Mouse (Mus musculus) heart, embryonic 11.5 days (tissue): Measurements from ENCODE around the gene Txnrd3. TPM values are rescaled to one million over a fixed set of nuclear protein-coding genes. Genes with fewer than 3 reads are reported as not detected.

Source experiments
- ATAC-seq: fragments of 200-750 bp; cut with Nextera tagmentation; replicated peaks from 2 replicates; pipeline ENCODE4 v1.8.0; 2017; ENCODE audit warnings: moderate library complexity; ENCODE audit not compliant: insufficient number of reproducible peaks, low FRiP score, low TSS enrichment
- H3K27ac ChIP-seq: fragments of 300-500 bp; sonication (generic); 2 replicates; pipeline ENCODE4 v1.5.1; 2014; ENCODE audit warnings: mild to moderate bottlenecking, low read depth, low read length
- H3K27me3 ChIP-seq: fragments of 300-500 bp; sonication (generic); 2 replicates; pipeline ENCODE4 v1.6.1; 2014; ENCODE audit warnings: mild to moderate bottlenecking, low read length, mixed read lengths; ENCODE audit not compliant: control insufficient read depth, insufficient read depth
- H3K36me3 ChIP-seq: fragments of 300-500 bp; sonication (generic); 2 replicates; pipeline ENCODE4 v1.6.1; 2014; ENCODE audit warnings: mild to moderate bottlenecking, low read length, moderate library complexity, mixed read lengths; ENCODE audit not compliant: control insufficient read depth, insufficient read depth
- H3K4me1 ChIP-seq: fragments of 300-500 bp; sonication (generic); 2 replicates; pipeline ENCODE4 v1.6.1; 2014; ENCODE audit warnings: low read length; ENCODE audit not compliant: control insufficient read depth, insufficient read depth
- H3K4me2 ChIP-seq: fragments of 300-500 bp; sonication (generic); 2 replicates; pipeline ENCODE4 v1.6.1; 2014; ENCODE audit warnings: mild to moderate bottlenecking, moderate library complexity
- H3K4me3 ChIP-seq: fragments of 300-500 bp; sonication (generic); 2 replicates; pipeline ENCODE4 v1.5.1; 2014; ENCODE audit warnings: low read depth, low read length
- H3K9ac ChIP-seq: fragments of 300-500 bp; sonication (generic); 2 replicates; pipeline ENCODE4 v1.6.1; 2014; ENCODE audit warnings: mild to moderate bottlenecking, low read depth, low read length, moderate library complexity
- H3K9me3 ChIP-seq: fragments of 300-500 bp; sonication (generic); replicated peaks from 2 replicates; pipeline ENCODE4 v1.6.1; 2016; ENCODE audit warnings: low read length; ENCODE audit not compliant: control insufficient read depth
- WGBS: fragments of 180-500 bp; shearing (Covaris S2); extraction: QIAGEN DNeasy Blood & Tissue Kit; methylation state at CpG from one replicate; pipeline ENCODE4 v1.1.7; 2014; ENCODE audit not compliant: insufficient replicate concordance; 5-methylcytosine and 5-hydroxymethylcytosine counted together
- polyA plus RNA-seq: library from polyadenylated mRNA; unstranded; fragments of >200 nt; fragmentation: Nextera tagmentation; extraction: Ambion mirVana; gene quantifications from 2 replicates; pipeline ENCODE4 v1.2.1, GENCODE M21; 2014

Txnrd3 gene
- 8.7 and 10.4 TPM in 2 replicates for polyA plus RNA-seq

DNA sequence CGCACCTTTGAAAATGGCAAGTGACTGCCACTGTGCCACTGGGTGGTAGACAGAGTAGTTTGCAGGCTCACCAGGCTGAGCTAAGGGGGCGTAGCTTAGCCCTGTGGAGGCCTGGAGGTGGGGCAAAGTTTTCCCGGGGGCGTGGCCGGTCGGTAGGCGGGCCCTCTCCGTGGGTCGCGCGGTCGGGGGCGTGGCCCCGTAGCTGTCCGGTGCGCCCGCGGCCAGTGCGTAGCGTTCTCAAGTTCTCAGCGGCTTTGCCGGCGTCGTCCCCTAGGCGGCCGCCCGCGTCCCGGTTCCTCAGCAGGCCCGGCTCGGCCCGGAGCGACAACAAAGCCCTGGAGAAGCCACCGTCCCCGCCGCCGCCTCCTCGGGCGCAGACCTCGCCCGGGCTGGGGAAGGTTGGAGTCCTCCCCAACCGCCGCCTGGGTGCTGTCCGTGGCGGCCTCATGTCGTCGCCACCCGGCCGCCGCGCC, at the start of gene Txnrd3:
TSS of gene Txnrd3 (plus strand) at position 191 of the 473 bp plus-strand sequence.
- H3K4me1 ChIP-seq, result no peaks in the 10 kb centered on the region
- no peaks in the 10 kb centered on the region for H3K36me3 ChIP-seq
- H3K4me2 ChIP-seq, result peak within 1 kb of the TSS; percentile 92
- under 1% methylated on average over 43 of the region's 51 CpGs for WGBS
- ATAC-seq, result peak; percentile 90
- H3K27ac ChIP-seq, result peak within 1 kb of the TSS; percentile 89
- peak within 1 kb of the TSS; percentile 70 for H3K4me3 ChIP-seq
- H3K9me3 ChIP-seq, result no peaks in the 10 kb centered on the region
- H3K27me3 ChIP-seq, result no peaks in the 10 kb centered on the region
- peak within 1 kb of the TSS; percentile 72 for H3K9ac ChIP-seq

DNA sequence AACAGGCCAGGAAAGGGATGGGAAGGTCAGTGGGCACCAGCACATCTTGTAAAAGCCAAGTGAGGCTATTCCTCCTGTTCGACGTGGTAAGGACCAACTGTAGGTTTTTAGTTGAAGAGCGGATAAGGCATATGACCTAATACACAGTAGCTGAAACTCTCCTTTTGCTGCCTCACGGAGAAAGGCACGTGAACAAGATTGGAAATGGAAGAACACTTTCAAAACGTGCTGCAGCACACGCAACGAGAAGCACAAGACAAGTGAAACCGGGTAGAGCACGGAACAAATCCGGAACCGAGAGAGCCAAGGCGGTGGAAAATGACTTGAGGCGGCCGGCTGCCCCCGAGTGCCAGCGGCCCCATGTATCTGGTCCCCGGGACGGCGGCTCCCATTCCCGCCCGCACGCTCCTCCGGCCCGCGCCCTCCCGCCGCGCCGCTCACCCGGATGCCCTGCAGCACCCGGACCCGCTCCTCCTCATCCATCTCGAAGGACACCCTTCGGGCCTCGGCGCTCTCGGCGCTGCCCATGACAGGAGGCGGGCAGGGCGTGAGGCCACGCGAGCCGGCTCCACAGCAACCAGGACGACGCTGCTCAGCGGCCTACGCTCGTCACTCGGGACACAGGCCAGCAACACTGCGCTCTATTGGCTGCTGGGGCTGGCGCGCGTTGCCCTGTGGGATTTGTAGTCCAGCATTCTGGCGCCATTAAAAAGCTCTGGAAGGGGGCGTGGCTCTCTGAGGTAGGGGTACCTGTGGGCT, 48.6 kb upstream of the Txnrd3 start, which contains the start of gene Chchd6:
TSS of gene Chchd6 (minus strand) at position 635 of the 759 bp plus-strand sequence.
- Histone ChIP-seq H3K4me2 (peak within 1 kb of the TSS; percentile 81), H3K36me3 (no peaks in the 10 kb centered on the region), H3K4me3 (peak within 1 kb of the TSS; percentile 63), H3K27ac (no peak within 1 kb of the TSS), H3K27me3 (no peaks in the 10 kb centered on the region), H3K4me1 (peaks cover 4% of the 10 kb centered on the region; the same call in 1 of the 2 replicates), H3K9ac (peak within 1 kb of the TSS; percentile 71), H3K9me3 (0 out of 2 replicates have a peak, but pooled peaks cover 3% of the 10 kb centered on the region)
- WGBS, result under 1% methylated on average over 56 of the region's 56 CpGs
- ATAC-seq, result peak; percentile 100

DNA sequence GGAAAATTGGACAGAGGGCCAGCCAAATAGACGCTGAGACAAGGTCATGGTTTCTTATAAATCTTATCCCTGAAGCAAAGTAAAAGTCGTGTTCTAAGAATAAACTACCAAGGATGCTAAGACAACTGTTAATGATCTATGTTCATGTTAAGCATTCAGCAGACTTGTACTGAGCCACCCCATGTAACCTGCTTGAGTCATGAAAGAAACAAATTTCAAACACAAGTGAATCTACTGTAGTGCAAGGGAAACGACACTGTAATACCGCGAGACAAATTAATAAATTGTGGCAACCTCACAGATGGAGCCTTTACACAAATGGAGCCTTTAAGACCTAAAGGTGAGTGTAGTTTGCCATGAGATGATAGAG, 48.0 kb upstream of the Txnrd3 start:
- peaks cover 4% of the 10 kb centered on the region; the same call in 1 of the 2 replicates for H3K4me1 ChIP-seq
- H3K4me3 ChIP-seq, result no peak overlapping the region
- H3K27ac ChIP-seq, result no peak overlapping the region
- H3K4me2 ChIP-seq, result peak overlapping the region; percentile 81
- no peaks in the 10 kb centered on the region for H3K36me3 ChIP-seq
- 26% methylated on average over 5 of the region's 5 CpGs for WGBS
- no peak for ATAC-seq
- H3K27me3 ChIP-seq, result no peaks in the 10 kb centered on the region
- no peak overlapping the region for H3K9ac ChIP-seq
- 0 out of 2 replicates have a peak, but pooled peaks cover 3% of the 10 kb centered on the region for H3K9me3 ChIP-seq

DNA sequence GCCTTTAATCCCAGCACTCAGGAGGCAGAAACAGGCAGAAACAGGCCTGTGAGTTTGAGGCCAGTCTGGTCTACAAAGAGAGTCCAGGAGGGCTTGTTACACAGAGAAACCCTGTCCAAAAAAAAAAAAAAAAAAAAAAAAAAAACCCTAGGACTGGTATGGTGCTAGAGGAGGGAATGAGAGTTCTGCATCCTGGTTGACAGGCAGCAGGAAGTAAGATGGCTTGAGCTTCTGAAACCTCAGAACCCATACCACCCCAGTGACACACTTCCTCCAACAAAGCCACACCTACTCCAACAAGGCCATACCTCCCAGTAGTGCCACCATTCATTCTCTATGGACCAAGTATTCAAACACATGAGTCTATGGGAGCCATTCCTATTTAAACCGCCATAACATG, 47.3 kb upstream of the Txnrd3 start:
- Histone ChIP-seq H3K4me1 (peaks cover 4% of the 10 kb centered on the region; the same call in 1 of the 2 replicates), H3K36me3 (no peaks in the 10 kb centered on the region), H3K9ac (no peak overlapping the region), H3K4me3 (no peak overlapping the region), H3K27ac (no peak overlapping the region), H3K4me2 (no peak overlapping the region), H3K9me3 (0 out of 2 replicates have a peak, but pooled peaks cover 3% of the 10 kb centered on the region), H3K27me3 (no peaks in the 10 kb centered on the region)
- ATAC-seq, result no peak
- WGBS, result 82% methylated on average over 1 of the region's 1 CpGs

DNA sequence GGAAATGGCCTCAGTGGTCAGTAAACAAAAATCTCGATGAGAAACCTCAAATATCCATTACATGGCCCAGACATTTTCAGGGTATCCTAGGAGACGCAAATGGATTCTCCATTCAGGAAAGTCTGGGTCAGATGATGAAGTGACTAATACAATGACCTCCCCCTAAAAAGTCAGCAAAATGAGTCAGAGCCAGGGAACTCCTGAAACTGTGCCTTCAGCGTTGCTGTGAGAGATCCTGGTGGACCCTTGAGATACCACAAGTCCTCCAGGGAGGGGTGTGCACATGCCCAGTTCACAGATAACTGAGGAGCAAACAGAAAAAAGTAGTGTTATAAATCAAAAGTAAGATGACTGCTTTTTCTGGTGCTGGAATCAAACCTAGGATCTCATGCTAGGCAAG, 37.7 kb upstream of the Txnrd3 start:
- 66% methylated on average over 3 of the region's 3 CpGs for WGBS
- no peak overlapping the region for H3K9ac ChIP-seq
- no peaks in the 10 kb centered on the region for H3K9me3 ChIP-seq
- no peak for ATAC-seq
- no peak overlapping the region for H3K4me3 ChIP-seq
- H3K36me3 ChIP-seq, result no peaks in the 10 kb centered on the region
- no peaks in the 10 kb centered on the region for H3K4me1 ChIP-seq
- no peak overlapping the region for H3K4me2 ChIP-seq
- H3K27ac ChIP-seq, result no peak overlapping the region
- no peaks in the 10 kb centered on the region for H3K27me3 ChIP-seq

DNA sequence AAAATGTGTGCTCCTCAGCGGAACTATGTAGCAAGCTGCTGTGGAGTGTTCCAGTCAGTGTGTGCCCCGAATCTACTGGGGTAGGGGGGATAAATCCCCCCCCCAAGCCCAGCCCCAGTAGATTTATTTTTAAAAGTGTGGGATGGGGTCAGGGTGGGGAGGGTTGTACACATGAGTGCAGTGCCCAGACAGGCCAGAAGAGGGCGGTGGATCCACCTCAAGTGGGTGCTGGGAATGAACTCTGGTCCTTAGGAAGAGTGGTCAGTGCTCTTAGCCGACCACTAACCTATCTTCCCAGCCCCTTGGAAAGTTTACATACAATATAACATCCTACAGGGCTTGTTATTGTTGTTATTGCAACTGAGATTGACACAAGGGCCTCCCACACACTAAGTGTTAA, 35.8 kb upstream of the Txnrd3 start:
- Histone ChIP-seq H3K4me2 (no peak overlapping the region), H3K36me3 (no peaks in the 10 kb centered on the region), H3K9me3 (no peaks in the 10 kb centered on the region), H3K4me3 (no peak overlapping the region), H3K4me1 (no peaks in the 10 kb centered on the region), H3K27me3 (no peaks in the 10 kb centered on the region), H3K9ac (no peak overlapping the region), H3K27ac (no peak overlapping the region)
- WGBS, result 48% methylated on average over 4 of the region's 4 CpGs
- ATAC-seq, result no peak

DNA sequence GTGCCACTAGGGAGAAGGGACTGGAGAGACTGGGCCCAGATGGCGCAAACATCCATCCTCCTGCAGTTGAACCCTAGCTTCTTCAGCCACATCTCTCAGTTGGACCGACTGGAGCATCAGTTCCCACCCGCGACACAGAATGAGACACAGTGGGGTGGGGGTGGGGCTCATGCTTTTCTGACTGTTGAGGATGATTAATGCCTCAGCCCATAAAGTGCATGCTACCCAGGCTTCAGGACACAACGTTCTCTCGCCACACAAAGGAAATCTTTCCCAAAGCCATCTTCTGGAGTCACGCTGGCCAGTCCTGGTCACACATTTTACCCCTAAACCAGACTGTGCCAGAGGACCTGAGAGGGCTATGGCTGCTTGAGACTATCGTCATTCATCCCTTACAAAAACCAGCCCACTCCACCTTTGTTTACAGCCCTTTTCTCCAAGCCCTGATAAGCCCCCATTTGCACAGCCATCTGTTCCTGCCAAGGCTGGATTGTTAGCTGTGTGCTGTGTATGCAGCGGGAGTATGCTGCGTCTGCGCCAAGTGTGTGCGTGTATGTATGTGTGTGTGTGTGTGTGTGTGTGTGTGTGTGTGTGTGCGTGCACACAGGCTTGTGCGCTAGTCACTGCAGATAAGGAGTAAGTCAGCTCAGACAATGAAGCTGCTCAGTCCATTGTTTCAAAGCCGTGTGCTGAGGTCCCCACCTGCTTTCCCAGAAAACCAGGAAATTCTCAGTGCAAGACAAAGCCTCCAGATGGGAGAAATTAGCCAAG, 30.3 kb upstream of the Txnrd3 start:
- no peaks in the 10 kb centered on the region for H3K36me3 ChIP-seq
- ATAC-seq, result no peak
- H3K27ac ChIP-seq, result no peak overlapping the region

DNA sequence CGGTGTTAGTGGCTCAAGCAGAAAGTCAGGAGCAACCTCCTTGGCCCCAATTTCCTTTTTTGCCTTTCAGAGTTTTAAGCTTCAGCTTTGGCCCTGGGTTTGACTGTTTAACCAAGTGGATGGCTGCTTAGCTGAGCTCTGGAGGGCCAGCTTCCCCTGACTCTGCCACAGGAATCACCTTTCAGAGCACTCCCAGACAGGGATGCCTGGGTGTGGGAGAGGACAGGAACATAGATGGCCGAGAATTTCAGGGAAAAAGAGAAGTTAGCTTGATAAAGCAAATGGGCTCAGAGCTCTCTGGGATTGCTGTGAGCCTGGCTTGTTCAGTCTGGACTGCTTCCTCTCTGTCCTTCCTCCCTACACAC, 29.7 kb upstream of the Txnrd3 start:
- H3K27ac ChIP-seq, result no peak overlapping the region

More for the DNA sequence above, 30.3 kb upstream of the Txnrd3 start:
- no peaks in the 10 kb centered on the region for H3K4me1 ChIP-seq
- H3K9me3 ChIP-seq, result no peaks in the 10 kb centered on the region
- H3K4me3 ChIP-seq, result no peak overlapping the region
- WGBS, result 54% methylated on average over 15 of the region's 15 CpGs
- H3K27me3 ChIP-seq, result no peaks in the 10 kb centered on the region
- H3K9ac ChIP-seq, result no peak overlapping the region
- no peak overlapping the region for H3K4me2 ChIP-seq

More for the DNA sequence above, 29.7 kb upstream of the Txnrd3 start:
- no peak for ATAC-seq
- no peak overlapping the region for H3K4me3 ChIP-seq
- H3K4me2 ChIP-seq, result no peak overlapping the region
- H3K9me3 ChIP-seq, result no peaks in the 10 kb centered on the region
- no peaks in the 10 kb centered on the region for H3K27me3 ChIP-seq
- WGBS, result 23% methylated on average over 2 of the region's 2 CpGs
- H3K4me1 ChIP-seq, result no peaks in the 10 kb centered on the region
- no peaks in the 10 kb centered on the region for H3K36me3 ChIP-seq
- H3K9ac ChIP-seq, result no peak overlapping the region
